Mouse (Mus musculus) heart, adult 2 months (tissue): Measurements from ENCODE around the gene Amt. TPM values are rescaled to one million over a fixed set of nuclear protein-coding genes. Genes with fewer than 3 reads are reported as not detected.

Experiments used
- DNase-seq, 2 experiments: peaks; one replicate each; pipeline ENCODE4 v3.0.0; 2021
- H3K27ac ChIP-seq: fragments of 200-600 bp; 2 replicates; pipeline ENCODE4 v1.8.1; 2022
- H3K27me3 ChIP-seq: fragments of 200-500 bp; 2 replicates; pipeline ENCODE4 v1.6.1; 2012; ENCODE audit warnings: mild to moderate bottlenecking, low read length, inconsistent platforms, mixed read lengths; ENCODE audit not compliant: control insufficient read depth, insufficient read depth
- H3K36me3 ChIP-seq: fragments of 200-500 bp; 2 replicates; pipeline ENCODE4 v1.6.1; 2012; ENCODE audit warnings: low read length, inconsistent platforms; ENCODE audit not compliant: control insufficient read depth, insufficient read depth
- H3K4me1 ChIP-seq: fragments of 200-500 bp; 2 replicates; pipeline ENCODE4 v1.6.1; 2011; ENCODE audit warnings: low read length; ENCODE audit not compliant: control insufficient read depth, insufficient read depth
- H3K4me3 ChIP-seq: fragments of 200-600 bp; 2 replicates; pipeline ENCODE4 v1.8.1; 2022
- H3K79me2 ChIP-seq: fragments of 200-500 bp; replicated peaks from 2 replicates; pipeline ENCODE4 v1.6.1; 2012; ENCODE audit warnings: mild to moderate bottlenecking, inconsistent platforms, low read length, moderate library complexity, mixed read lengths; ENCODE audit not compliant: control insufficient read depth, insufficient read depth
- H3K9ac ChIP-seq: fragments of 200-500 bp; 2 replicates; pipeline ENCODE4 v1.6.1; 2012; ENCODE audit warnings: low read depth, mild to moderate bottlenecking, control low read depth, inconsistent platforms, low read length, mixed read lengths
- CTCF ChIP-seq: fragments of 200-600 bp; IDR thresholded peaks from 2 replicates; pipeline ENCODE4 v1.8.1; 2022; ENCODE audit warnings: antibody characterized with exemption, mild to moderate bottlenecking, moderate library complexity
- EP300 ChIP-seq: fragments of 200-500 bp; IDR thresholded peaks from 2 replicates; pipeline ENCODE4 v1.6.1; 2011; ENCODE audit warnings: low read depth, low read length, control low read depth; ENCODE audit not compliant: insufficient read depth
- POLR2A ChIP-seq: fragments of 200-500 bp; IDR thresholded peaks from 2 replicates; pipeline ENCODE4 v1.6.1; 2011; ENCODE audit warnings: mild to moderate bottlenecking, low read depth, low read length, control low read depth; ENCODE audit not compliant: insufficient read depth
- WGBS: fragments of 180-500 bp; shearing (Covaris S2); methylation state at CpG from one replicate; pipeline ENCODE4 v1.1.7; 2018; 5-methylcytosine and 5-hydroxymethylcytosine counted together
- intact Hi-C: fragments of 180-260 bp; cut with DNase I; formaldehyde crosslinking; loops from one replicate; pipeline ENCODE4 v1.15.1; 2025
- polyA plus RNA-seq: library from polyadenylated mRNA; depleted of rRNA; stranded (reverse); fragments of >200 nt; gene quantifications from 2 replicates; pipeline ENCODE4 v1.2.3, GENCODE M21; 2012
- total RNA-seq, 2 experiments: library from RNA; stranded (reverse); gene quantifications; 2 replicates each; pipeline ENCODE4 v1.2.3; 2021

The Amt gene
- total and polyA plus RNA-seq, 3 experiments, result 4.0 to 4.8 (median 4.6) TPM

DNA sequence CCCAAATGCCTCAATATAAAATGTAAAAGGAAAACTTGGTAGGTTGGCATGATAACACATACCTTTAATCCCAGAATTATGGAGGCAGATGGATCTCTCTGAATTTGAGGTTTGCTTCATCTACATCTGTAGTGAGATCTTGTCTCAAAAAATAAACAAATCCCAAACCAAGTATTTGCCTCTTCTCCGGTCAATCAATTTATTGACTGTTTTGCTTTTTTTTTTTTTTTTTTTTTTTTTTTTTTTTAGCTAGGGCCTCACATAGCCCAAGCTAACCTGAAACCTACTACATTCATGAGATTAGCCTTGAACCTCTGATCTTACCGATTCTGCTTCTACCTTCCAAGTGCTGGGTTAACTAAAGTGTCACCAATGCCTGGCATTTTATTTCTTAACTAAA, 7.3 kb upstream of the Amt start:
- intact Hi-C loops, result no loop called here
- Histone ChIP-seq H3K27me3 (no peaks in the 10 kb centered on the region), H3K4me3 (no peak overlapping the region), H3K9ac (no peak overlapping the region), H3K4me1 (peaks cover 7% of the 10 kb centered on the region), H3K36me3 (0 out of 2 replicates have a peak, but pooled peaks cover 3% of the 10 kb centered on the region), H3K27ac (no peak overlapping the region), H3K79me2 (no peaks in the 10 kb centered on the region)
- DNase-seq, result no peak
- TF ChIP-seq EP300 (no peak), CTCF (no peak), POLR2A (no peak)
- 61% methylated on average over 2 of the region's 2 CpGs for WGBS

DNA sequence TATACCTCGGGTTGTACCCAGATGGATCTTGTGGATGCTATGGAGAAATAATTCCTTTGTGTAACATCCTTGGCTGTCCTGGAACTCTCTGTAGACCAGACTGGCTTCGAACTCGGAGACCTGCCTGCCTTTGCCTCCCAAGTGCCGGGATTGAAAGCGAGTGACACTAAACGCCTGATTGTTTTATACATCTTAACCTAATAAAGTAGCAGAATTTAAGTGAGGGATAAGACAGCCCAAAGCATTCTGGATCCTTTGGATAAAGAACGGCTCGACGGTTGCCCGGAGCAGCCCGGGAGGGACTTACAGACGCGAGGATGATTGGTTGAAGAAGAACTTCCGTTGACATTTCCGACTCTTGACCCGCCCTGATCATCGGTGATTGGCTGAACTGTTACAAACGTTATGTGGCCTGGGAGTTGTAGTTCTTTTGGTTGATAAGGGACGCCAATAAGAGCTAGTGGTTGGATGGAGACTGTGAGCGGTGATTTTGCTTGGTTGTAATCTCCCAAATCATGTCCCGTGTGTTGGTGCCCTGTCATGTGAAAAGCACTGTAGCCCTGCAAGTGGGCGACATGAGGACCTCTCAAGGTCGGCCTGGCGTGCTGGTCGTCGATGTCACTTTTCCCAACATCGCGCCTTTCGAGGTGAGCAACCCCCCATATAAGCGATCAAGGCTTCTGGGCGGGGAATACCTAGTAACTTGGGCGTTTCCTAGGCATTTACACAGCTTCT, 6.5 kb upstream of the Amt start, which contains the start of gene Nicn1:
TSS of gene Nicn1 (plus strand) at position 414 of the 735 bp plus-strand sequence.
- under 1% methylated on average over 32 of the region's 32 CpGs for WGBS
- Histone ChIP-seq H3K27me3 (no peaks in the 10 kb centered on the region), H3K4me3 (peak within 1 kb of the TSS; percentile 83), H3K9ac (peak within 1 kb of the TSS; percentile 82), H3K36me3 (0 out of 2 replicates have a peak, but pooled peaks cover 3% of the 10 kb centered on the region), H3K27ac (peak within 1 kb of the TSS; percentile 77), H3K4me1 (peaks cover 5% of the 10 kb centered on the region), H3K79me2 (no peaks in the 10 kb centered on the region)
- TF ChIP-seq EP300, result 0 out of 2 replicates have a peak, but pooled peaks have one; percentile 16
- TF ChIP-seq CTCF, result peak; percentile 39
- TF ChIP-seq POLR2A, result peak; percentile 85
- intact Hi-C loops, result loop anchor here (2.0 kb wide), 1 partner anchor 15 kb away; no protein-coding TSS in a partner anchor
- DNase-seq, result peak; percentile 85 to 93

DNA sequence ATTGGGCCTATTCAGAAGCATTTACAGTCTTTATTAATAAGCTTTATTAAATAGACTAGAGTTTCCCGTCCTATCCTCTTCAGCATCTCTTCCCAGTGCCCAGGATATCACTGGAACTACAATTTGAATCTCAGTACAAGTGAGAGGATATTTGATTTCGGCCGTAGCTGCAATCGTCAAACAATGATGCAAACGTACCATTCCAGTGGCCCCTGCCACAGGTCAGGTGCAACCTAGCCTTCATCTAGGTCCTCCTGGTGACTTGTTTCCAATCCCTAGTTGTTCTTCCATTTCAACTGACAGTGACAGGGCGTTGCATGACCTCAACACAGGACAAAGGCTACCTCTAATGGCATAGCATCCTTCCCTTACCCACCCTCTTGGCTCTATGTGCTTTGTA, 5.9 kb upstream of the Amt start:
- Histone ChIP-seq H3K4me1 (peaks cover 5% of the 10 kb centered on the region), H3K27ac (peak overlapping the region; percentile 70), H3K79me2 (no peaks in the 10 kb centered on the region), H3K4me3 (peak overlapping the region; percentile 83), H3K36me3 (0 out of 2 replicates have a peak, but pooled peaks cover 3% of the 10 kb centered on the region), H3K27me3 (no peaks in the 10 kb centered on the region), H3K9ac (peak overlapping the region; percentile 73)
- intact Hi-C loops, result loop anchor here (2.0 kb wide), 1 partner anchor 14 kb away; no protein-coding TSS in a partner anchor
- DNase-seq, result no peak
- 33% methylated on average over 6 of the region's 6 CpGs for WGBS
- no peak for TF ChIP-seq CTCF
- TF ChIP-seq POLR2A, result no peak
- no peak for TF ChIP-seq EP300

DNA sequence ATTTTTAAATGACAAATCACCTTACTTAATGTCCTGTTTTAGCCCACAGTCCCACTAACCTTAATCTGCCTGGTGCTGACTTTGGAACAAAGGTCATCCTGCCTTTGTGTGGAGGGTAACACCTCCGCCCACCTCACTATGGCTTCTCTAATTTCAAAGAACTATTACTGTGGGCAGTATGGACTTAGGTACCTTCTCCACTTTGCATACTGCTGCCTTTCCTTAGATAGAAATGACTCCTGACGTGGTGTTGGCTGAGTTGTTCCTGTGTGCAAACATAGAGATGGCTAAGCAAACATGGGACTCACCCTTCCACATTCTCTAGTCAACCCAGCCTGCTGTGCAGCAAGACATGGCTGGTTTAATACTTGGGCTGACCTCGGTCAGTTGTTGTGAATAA, 5.2 kb downstream of the Amt start:
- no peak overlapping the region for H3K4me3 ChIP-seq
- H3K79me2 ChIP-seq, result peaks cover 4% of the 10 kb centered on the region; the same call in 1 of the 2 replicates
- no peak overlapping the region for H3K27ac ChIP-seq
- no peak overlapping the region for H3K9ac ChIP-seq
- TF ChIP-seq EP300, result no peak
- TF ChIP-seq CTCF, result no peak
- 0 out of 2 replicates have a peak, but pooled peaks have one; percentile 22 for TF ChIP-seq POLR2A
- intact Hi-C loops, result no loop called here
- no peaks in the 10 kb centered on the region for H3K27me3 ChIP-seq
- H3K4me1 ChIP-seq, result peaks cover 7% of the 10 kb centered on the region
- 89% methylated on average over 3 of the region's 3 CpGs for WGBS
- peaks cover 9% of the 10 kb centered on the region for H3K36me3 ChIP-seq
- no peak for DNase-seq

DNA sequence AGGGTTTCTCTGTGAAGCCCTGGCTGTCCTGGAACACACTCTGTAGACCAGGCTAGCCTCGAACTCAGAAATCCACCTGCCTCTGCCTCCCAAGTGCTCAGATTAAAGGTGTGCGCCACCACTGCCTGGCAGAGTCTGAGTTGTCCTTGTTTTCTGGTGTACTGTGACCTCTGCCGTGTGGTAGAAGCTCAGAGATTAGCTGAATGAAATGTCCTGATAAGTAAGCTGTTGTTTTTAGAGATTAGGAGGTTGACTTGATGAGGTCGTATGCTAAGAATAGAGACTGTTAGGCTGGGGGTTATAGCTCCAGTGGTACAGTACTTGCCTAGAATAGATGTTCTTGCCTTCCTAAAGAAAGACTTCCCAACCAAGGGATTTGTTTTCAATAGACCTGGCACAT, 8.1 kb downstream of the Amt start:
- Histone ChIP-seq H3K27me3 (no peaks in the 10 kb centered on the region), H3K27ac (peak overlapping the region; percentile 95), H3K9ac (peak overlapping the region; percentile 91), H3K4me1 (peaks cover 12% of the 10 kb centered on the region), H3K79me2 (peaks cover 7% of the 10 kb centered on the region), H3K4me3 (peak overlapping the region; percentile 99; the same call in 1 of the 2 replicates), H3K36me3 (peaks cover 26% of the 10 kb centered on the region)
- DNase-seq, result peak in 1 of 2 experiments; percentile 17
- WGBS, result 25% methylated on average over 4 of the region's 4 CpGs
- intact Hi-C loops, result loop anchor here (2.0 kb wide), 1 partner anchor 14 kb away; the partner anchor contains the start of gene Nicn1
- TF ChIP-seq CTCF (no peak), POLR2A (no peak), EP300 (no peak)

DNA sequence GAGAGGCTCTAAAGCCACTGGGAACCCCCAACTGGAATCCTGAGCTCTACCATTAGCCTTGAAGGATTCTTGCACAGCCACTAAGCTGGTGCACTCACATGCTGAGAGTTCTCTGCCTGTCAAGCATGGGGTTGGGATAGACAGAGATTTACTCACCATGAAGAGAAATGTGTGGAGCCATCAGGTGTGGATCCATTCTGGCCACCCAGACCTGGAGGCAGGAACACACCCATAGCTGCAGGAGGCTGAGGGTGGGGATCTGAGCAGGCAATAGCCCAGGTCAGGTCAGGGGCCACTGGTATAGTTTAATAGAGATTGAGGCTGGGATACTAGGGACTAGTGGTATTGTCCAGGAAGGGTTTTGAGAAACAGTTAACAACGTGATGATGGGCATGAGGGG, 8.5 kb downstream of the Amt start:
- no peaks in the 10 kb centered on the region for H3K27me3 ChIP-seq
- H3K36me3 ChIP-seq, result peaks cover 27% of the 10 kb centered on the region
- TF ChIP-seq POLR2A (no peak), EP300 (no peak), CTCF (no peak)
- peak overlapping the region; percentile 91 for H3K9ac ChIP-seq
- peaks cover 8% of the 10 kb centered on the region for H3K79me2 ChIP-seq
- intact Hi-C loops, result loop anchor here (2.0 kb wide), 1 partner anchor 14 kb away; the partner anchor contains the start of gene Nicn1
- peak overlapping the region; percentile 95 for H3K27ac ChIP-seq
- DNase-seq, result peak; percentile 32 to 46
- H3K4me3 ChIP-seq, result peak overlapping the region; percentile 99
- peaks cover 12% of the 10 kb centered on the region for H3K4me1 ChIP-seq
- 0% methylated on average over 1 of the region's 1 CpGs for WGBS
